Mouse (Mus musculus) lung, embryonic 14.5 days (tissue): Measurements from ENCODE around the gene Aagab. TPM values are rescaled to one million over a fixed set of nuclear protein-coding genes. Genes with fewer than 3 reads are reported as not detected.

Experiments used
- ATAC-seq: fragments of 200-750 bp; cut with Nextera tagmentation; 2 replicates; pipeline ENCODE4 v1.8.0; 2017; ENCODE audit warnings: mild to moderate bottlenecking, moderate TSS enrichment, moderate library complexity; ENCODE audit not compliant: insufficient read depth
- DNase-seq: peaks from one replicate; pipeline ENCODE4 v3.0.0-alpha.2; 2015
- H3K27ac ChIP-seq: fragments of 300-500 bp; sonication (generic); 2 replicates; pipeline ENCODE4 v1.5.1; 2014; ENCODE audit warnings: low read depth, mild to moderate bottlenecking, moderate library complexity
- H3K27me3 ChIP-seq: fragments of 300-500 bp; sonication (generic); 2 replicates; pipeline ENCODE4 v1.6.1; 2014; ENCODE audit warnings: low read length, control low read depth; ENCODE audit not compliant: insufficient read depth
- H3K36me3 ChIP-seq: fragments of 300-500 bp; sonication (generic); 2 replicates; pipeline ENCODE4 v1.6.1; 2014; ENCODE audit warnings: control low read depth; ENCODE audit not compliant: insufficient read depth
- H3K4me1 ChIP-seq: fragments of 300-500 bp; sonication (generic); 2 replicates; pipeline ENCODE4 v1.6.1; 2014; ENCODE audit warnings: antibody characterized with exemption, control low read depth; ENCODE audit not compliant: insufficient read depth
- H3K4me2 ChIP-seq: fragments of 300-500 bp; sonication (generic); 2 replicates; pipeline ENCODE4 v1.6.1; 2014; ENCODE audit warnings: mild to moderate bottlenecking
- H3K4me3 ChIP-seq: fragments of 300-500 bp; sonication (generic); 2 replicates; pipeline ENCODE4 v1.5.1; 2014; ENCODE audit warnings: low read depth, low read length
- H3K9ac ChIP-seq: fragments of 300-500 bp; sonication (generic); 2 replicates; pipeline ENCODE4 v1.6.1; 2014
- H3K9me3 ChIP-seq: fragments of 300-500 bp; sonication (generic); 2 replicates; pipeline ENCODE4 v1.6.1; 2016; ENCODE audit warnings: low read depth, low read length, control low read depth
- CTCF ChIP-seq: IDR thresholded peaks from 2 replicates; pipeline ENCODE4 v1.5.1; 2016; ENCODE audit warnings: antibody characterized with exemption, low read depth
- WGBS: fragments of 180-500 bp; shearing (Covaris S2); extraction: QIAGEN DNeasy Blood & Tissue Kit; methylation state at CpG from one replicate; pipeline ENCODE4 v1.1.7; 2014; 5-methylcytosine and 5-hydroxymethylcytosine counted together
- polyA plus RNA-seq: library from polyadenylated mRNA; unstranded; fragments of >200 nt; fragmentation: Nextera tagmentation; extraction: Ambion mirVana; gene quantifications from 2 replicates; pipeline ENCODE4 v1.2.1, GENCODE M21; 2014

Aagab gene
- polyA plus RNA-seq, 1 experiment from 2014 or later = 27.3 TPM

DNA sequence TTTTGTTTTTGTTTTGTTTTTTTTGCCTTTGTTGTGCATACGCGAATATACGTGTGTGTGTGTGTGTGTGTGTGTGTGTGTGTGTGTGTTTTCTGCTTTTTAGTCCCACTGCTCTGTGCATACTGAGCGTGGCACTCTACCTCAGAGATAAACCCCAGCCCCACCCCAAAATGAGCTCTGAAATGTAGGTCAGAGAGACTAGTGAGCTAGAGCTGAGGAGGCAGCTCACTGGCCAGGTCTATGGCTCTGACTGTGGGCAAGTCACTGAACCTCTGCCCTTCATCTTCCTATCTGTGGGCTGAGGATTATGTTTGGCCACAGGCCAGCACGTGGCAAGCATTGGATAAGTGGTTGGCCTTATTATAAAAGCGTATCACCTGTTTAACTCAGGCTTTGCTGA, 1.4 kb downstream of the Aagab start:
- ATAC-seq (no peak), DNase-seq (no peak)
- Histone ChIP-seq H3K27ac (no peak overlapping the region), H3K36me3 (no peaks in the 10 kb centered on the region), H3K9me3 (no peaks in the 10 kb centered on the region), H3K4me2 (peak overlapping the region; percentile 80), H3K4me1 (0 out of 2 replicates have a peak, but pooled peaks cover 6% of the 10 kb centered on the region), H3K4me3 (peak overlapping the region; percentile 95; the same call in 1 of the 2 replicates), H3K27me3 (no peaks in the 10 kb centered on the region), H3K9ac (0 out of 2 replicates have a peak overlapping the region, but pooled peaks have one; percentile 6)
- 52% methylated on average over 6 of the region's 6 CpGs for WGBS
- no peak for TF ChIP-seq CTCF

- Histone ChIP-seq H3K36me3 (no peaks in the 10 kb centered on the region), H3K4me3 (no peak overlapping the region), H3K4me2 (no peak overlapping the region), H3K9me3 (no peaks in the 10 kb centered on the region), H3K27me3 (no peaks in the 10 kb centered on the region), H3K4me1 (peaks cover 6% of the 10 kb centered on the region; the same call in 1 of the 2 replicates), H3K27ac (no peak overlapping the region), H3K9ac (no peak overlapping the region)
- ATAC-seq (no peak), DNase-seq (no peak)
- 0 out of 2 replicates have a peak, but pooled peaks have one; percentile 22 for TF ChIP-seq CTCF
- WGBS = 68% methylated on average over 2 of the region's 2 CpGs
Measured at GRCm38 (mm10) chr9:63606594-63606993, 4.1 kb downstream of the Aagab start.

GRCm38 (mm10) chr9:63608006-63608405, 5.5 kb downstream of the Aagab start:
- TF ChIP-seq CTCF = no peak
- WGBS = 73% methylated on average over 6 of the region's 6 CpGs
- Histone ChIP-seq H3K9ac (no peak overlapping the region), H3K4me1 (peaks cover 12% of the 10 kb centered on the region; the same call in 1 of the 2 replicates), H3K27ac (no peak overlapping the region), H3K9me3 (no peaks in the 10 kb centered on the region), H3K4me2 (no peak overlapping the region), H3K36me3 (no peaks in the 10 kb centered on the region), H3K4me3 (no peak overlapping the region), H3K27me3 (no peaks in the 10 kb centered on the region)
- ATAC-seq (no peak), DNase-seq (no peak)

DNA sequence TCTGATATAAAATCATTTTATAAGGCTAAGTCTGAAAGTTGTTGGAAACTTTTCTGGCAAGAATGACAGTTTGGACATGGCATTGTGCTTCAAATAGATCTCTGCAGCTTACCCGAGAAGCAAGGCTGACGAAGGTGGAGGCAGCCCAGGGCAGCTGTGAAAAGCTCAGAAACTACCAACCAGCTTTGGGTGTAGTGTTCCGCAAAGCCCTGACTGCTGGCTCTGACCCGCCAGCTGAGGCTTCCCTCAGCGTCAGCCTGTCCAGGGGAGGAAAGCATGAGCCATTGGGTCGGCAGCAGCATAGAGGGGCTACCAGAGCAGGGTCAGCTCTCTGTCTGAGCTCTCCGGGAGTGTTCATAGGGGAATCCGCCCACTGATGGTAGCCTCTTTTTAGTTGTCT, 6.8 kb downstream of the Aagab start:
- ATAC-seq = no peak
- no peak overlapping the region for H3K27ac ChIP-seq
- H3K27me3 ChIP-seq = no peaks in the 10 kb centered on the region
- no peak overlapping the region for H3K9ac ChIP-seq
- H3K4me3 ChIP-seq = no peak overlapping the region
- 72% methylated on average over 8 of the region's 8 CpGs for WGBS
- H3K9me3 ChIP-seq = no peaks in the 10 kb centered on the region
- no peak overlapping the region for H3K4me2 ChIP-seq
- H3K4me1 ChIP-seq = peaks cover 12% of the 10 kb centered on the region; the same call in 1 of the 2 replicates
- no peaks in the 10 kb centered on the region for H3K36me3 ChIP-seq
- DNase-seq = no peak
- no peak for TF ChIP-seq CTCF

DNA sequence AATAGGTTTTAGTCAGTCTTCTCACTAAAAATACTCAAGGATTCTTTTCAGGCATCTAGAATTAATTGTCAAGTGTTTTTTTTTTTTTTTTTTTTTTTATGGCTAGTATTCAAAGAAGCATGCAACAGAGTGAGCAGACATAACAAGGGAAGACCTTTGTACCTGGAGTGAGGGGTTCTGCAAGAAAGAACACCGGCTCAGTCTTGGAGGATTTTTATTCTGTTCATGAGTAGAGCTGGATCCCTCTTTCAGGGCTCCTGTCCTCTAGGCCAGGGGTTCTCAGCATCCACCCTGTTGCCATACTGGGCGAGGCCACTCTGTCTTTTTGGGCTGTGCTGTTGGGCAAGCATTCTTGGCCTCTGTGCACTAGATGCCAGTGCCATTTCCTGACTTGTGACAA, 7.3 kb downstream of the Aagab start:
- TF ChIP-seq CTCF = no peak
- H3K4me3 ChIP-seq = no peak overlapping the region
- no peaks in the 10 kb centered on the region for H3K36me3 ChIP-seq
- no peak for DNase-seq
- no peak for ATAC-seq
- H3K4me1 ChIP-seq = peaks cover 12% of the 10 kb centered on the region
- no peaks in the 10 kb centered on the region for H3K9me3 ChIP-seq
- H3K9ac ChIP-seq = no peak overlapping the region
- H3K27me3 ChIP-seq = no peaks in the 10 kb centered on the region
- H3K4me2 ChIP-seq = no peak overlapping the region
- 91% methylated on average over 2 of the region's 2 CpGs for WGBS
- H3K27ac ChIP-seq = no peak overlapping the region

DNA sequence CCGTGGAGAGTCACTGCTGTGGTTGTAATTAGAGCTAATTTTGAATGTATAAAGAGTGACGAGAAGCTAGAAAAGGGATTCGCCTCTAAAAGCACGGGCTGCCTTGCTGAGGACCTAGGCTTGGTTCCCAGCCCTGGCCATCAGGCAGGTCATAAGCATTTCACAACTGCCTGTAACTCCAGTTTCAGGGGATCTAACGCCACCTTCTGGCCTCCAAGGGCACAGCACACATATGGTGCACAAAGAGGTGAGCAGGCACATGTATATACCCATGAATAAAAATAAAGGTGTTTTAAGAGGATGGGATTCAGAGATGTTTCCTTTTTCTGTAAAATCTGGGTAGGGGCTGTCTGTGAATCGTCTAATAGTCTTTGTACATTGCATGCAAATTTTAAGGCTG, 7.8 kb downstream of the Aagab start:
- H3K27me3 ChIP-seq = no peaks in the 10 kb centered on the region
- H3K4me3 ChIP-seq = no peak overlapping the region
- DNase-seq (no peak), ATAC-seq (no peak)
- H3K36me3 ChIP-seq = no peaks in the 10 kb centered on the region
- no peak overlapping the region for H3K4me2 ChIP-seq
- H3K9ac ChIP-seq = no peak overlapping the region
- WGBS = 92% methylated on average over 6 of the region's 6 CpGs
- no peaks in the 10 kb centered on the region for H3K9me3 ChIP-seq
- H3K4me1 ChIP-seq = peaks cover 12% of the 10 kb centered on the region
- TF ChIP-seq CTCF = peak; percentile 32
- no peak overlapping the region for H3K27ac ChIP-seq

- ATAC-seq (peak; percentile 48; the same call in 1 of the 2 replicates), DNase-seq (peak; percentile 54)
- Histone ChIP-seq H3K36me3 (no peaks in the 10 kb centered on the region), H3K4me2 (no peak overlapping the region), H3K27me3 (no peaks in the 10 kb centered on the region), H3K4me1 (peaks cover 12% of the 10 kb centered on the region), H3K9ac (no peak overlapping the region), H3K27ac (peak overlapping the region; percentile 70), H3K4me3 (no peak overlapping the region), H3K9me3 (no peaks in the 10 kb centered on the region)
- no peak for TF ChIP-seq CTCF
- WGBS = 30% methylated on average over 13 of the region's 13 CpGs
Measured at GRCm38 (mm10) chr9:63610841-63611366, 8.4 kb downstream of the Aagab start.
